Mouse (Mus musculus): ENCODE data around the gene Igbp1. TPM values are rescaled to one million over a fixed set of nuclear protein-coding genes. Genes with fewer than 3 reads are reported as not detected.

Igbp1 gene
- polyA plus RNA-seq, 1 experiment from 2014 or later = 25.2 TPM

Other genes starting within 250 kb of the Igbp1 start
- gene Otud6a, start 65.3 kb upstream of the Igbp1 start, polyA plus RNA-seq (2015; fragmentation: Nextera tagmentation; extraction: Ambion mirVana) = not detected in 2 replicates
- 0.11 TPM in 1 of 2 replicates, not detected in the other for gene Awat2, start 51.6 kb upstream of the Igbp1 start, polyA plus RNA-seq (2015; fragmentation: Nextera tagmentation; extraction: Ambion mirVana)
- gene Dgat2l6, start 30.5 kb downstream of the Igbp1 start, polyA plus RNA-seq (2015; fragmentation: Nextera tagmentation; extraction: Ambion mirVana) = not detected in 2 replicates
- gene Awat1, start 78.0 kb downstream of the Igbp1 start, polyA plus RNA-seq (2015; fragmentation: Nextera tagmentation; extraction: Ambion mirVana) = not detected in 2 replicates
- gene P2ry4, start 100.6 kb downstream of the Igbp1 start, polyA plus RNA-seq (2015; fragmentation: Nextera tagmentation; extraction: Ambion mirVana) = not detected in 2 replicates
- gene Arr3, start 111.2 kb downstream of the Igbp1 start, polyA plus RNA-seq (2015; fragmentation: Nextera tagmentation; extraction: Ambion mirVana) = not detected in 2 replicates
- gene Kif4, start 131.4 kb downstream of the Igbp1 start, polyA plus RNA-seq (2015; fragmentation: Nextera tagmentation; extraction: Ambion mirVana) = 2.8 and 4.4 TPM in 2 replicates
- gene Pdzd11, start 132.3 kb downstream of the Igbp1 start, polyA plus RNA-seq (2015; fragmentation: Nextera tagmentation; extraction: Ambion mirVana) = 89.7 and 93.0 TPM in 2 replicates
- 41.6 and 54.6 TPM in 2 replicates for gene Gdpd2, start 235.6 kb downstream of the Igbp1 start, polyA plus RNA-seq (2015; fragmentation: Nextera tagmentation; extraction: Ambion mirVana)